9 mouse cellular contexts compared by ENCODE assay signal in the genomic region with DNA sequence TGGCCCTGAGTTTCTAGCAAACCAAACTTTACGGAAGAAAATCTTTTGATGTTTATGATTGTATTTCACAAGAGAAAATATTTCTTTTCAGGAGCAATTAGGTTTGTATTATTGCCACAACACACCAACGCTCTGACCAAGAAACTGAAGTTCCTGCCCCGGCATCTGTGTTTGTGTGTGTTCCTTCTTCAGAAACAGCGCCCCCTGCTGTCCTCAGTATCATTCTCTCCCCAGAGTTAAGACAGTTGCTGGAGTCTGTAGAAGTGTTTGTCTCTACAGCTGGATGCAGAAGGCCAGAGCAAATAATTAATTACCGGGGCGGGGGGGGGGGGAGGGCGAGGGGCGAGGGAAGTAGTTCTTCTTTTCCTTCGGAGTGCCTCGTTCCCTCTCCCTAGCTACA. TPM values are rescaled to one million over a fixed set of nuclear protein-coding genes. Genes with fewer than 3 reads are reported as not detected.
DNase-seq lines count a peak whose midpoint lies in the region; ATAC-seq lines count a peak whose summit lies in the region.
"Had no signal": no experiment of that assay in that cellular context is flagged by ENCODE, and none has a peak within 500 bp of the region (broad histone marks: within the 10 kb centered on the region; RNA-seq: fewer than 3 reads in every experiment).

No protein-coding gene starts in this region.

- peak; percentile 85 for DNase-seq in intestine, embryonic 14.5 days (ENCODE audit: low spot score)
- DNase-seq in c-Kit-positive CD71-positive TER-119-positive erythroid progenitor cells, embryonic 14.5 days (ENCODE audit: low spot score) = peak; percentile 15
- DNase-seq in forelimb bud, embryonic 11.5 days (ENCODE audit: low read depth, low spot score) = peak; percentile 75
- DNase-seq in liver, embryonic 11.5 days (ENCODE audit: low spot score) = peak; percentile 49
- peak; percentile 67 for DNase-seq in thymus, postnatal 14 days

- H3K9ac ChIP-seq in intestine, embryonic 14.5 days (ENCODE audit: low read length) = no peak overlapping the region
- no peak overlapping the region for H3K9ac ChIP-seq in intestine, embryonic 16.5 days (ENCODE audit: low read depth, low read length)
- H3K9ac ChIP-seq in kidney, embryonic 16.5 days (replicated peaks; ENCODE audit: low read length) = no peak overlapping the region
- no peak overlapping the region for H3K9ac ChIP-seq in liver, embryonic 11.5 days (ENCODE audit: low read depth, low read length)
- H3K9ac ChIP-seq in neural tube, embryonic 15.5 days (replicated peaks) = no peak overlapping the region
- H3K9ac ChIP-seq: neural tube, embryonic 12.5 days had no signal

- ATAC-seq in intestine, embryonic 14.5 days (replicated peaks; ENCODE audit: low FRiP score, low TSS enrichment, low read depth) = no peak
- ATAC-seq in intestine, embryonic 16.5 days = no peak
- ATAC-seq in kidney, embryonic 16.5 days (ENCODE audit: low FRiP score, low TSS enrichment) = 0 out of 2 replicates have a peak, but pooled peaks have one; percentile 60
- ATAC-seq in liver, embryonic 11.5 days (replicated peaks; ENCODE audit: low FRiP score) = no peak
- ATAC-seq in neural tube, embryonic 15.5 days (ENCODE audit: low FRiP score) = no peak; the same call in 1 of the 2 replicates

- no peaks in the 10 kb centered on the region for H3K9me3 ChIP-seq in intestine, embryonic 14.5 days (ENCODE audit: control insufficient read depth, low read length)
- H3K9me3 ChIP-seq in intestine, embryonic 16.5 days (ENCODE audit: control insufficient read depth, low read length) = no peaks in the 10 kb centered on the region
- no peaks in the 10 kb centered on the region for H3K9me3 ChIP-seq in kidney, embryonic 16.5 days (ENCODE audit: low read length)
- no peaks in the 10 kb centered on the region for H3K9me3 ChIP-seq in liver, embryonic 11.5 days (ENCODE audit: control insufficient read depth, low read length)
- H3K9me3 ChIP-seq in neural tube, embryonic 15.5 days (replicated peaks) = no peaks in the 10 kb centered on the region
- H3K9me3 ChIP-seq: neural tube, embryonic 12.5 days had no signal

- no peak overlapping the region for H3K4me2 ChIP-seq in intestine, embryonic 14.5 days (ENCODE audit: low read length)
- H3K4me2 ChIP-seq in intestine, embryonic 16.5 days (ENCODE audit: low read depth, low read length) = no peak overlapping the region
- H3K4me2 ChIP-seq in kidney, embryonic 16.5 days (replicated peaks; ENCODE audit: low read depth, low read length) = no peak overlapping the region
- no peak overlapping the region for H3K4me2 ChIP-seq in liver, embryonic 11.5 days
- H3K4me2 ChIP-seq in neural tube, embryonic 15.5 days = peak overlapping the region; percentile 89; the same call in 1 of the 2 replicates

- H3K27ac ChIP-seq in intestine, embryonic 14.5 days (ENCODE audit: low read depth) = no peak overlapping the region
- no peak overlapping the region for H3K27ac ChIP-seq in intestine, embryonic 16.5 days (ENCODE audit: low read length)
- no peak overlapping the region for H3K27ac ChIP-seq in kidney, embryonic 16.5 days (ENCODE audit: low read length)
- no peak overlapping the region for H3K27ac ChIP-seq in liver, embryonic 11.5 days (ENCODE audit: low read depth, low read length)
- H3K27ac ChIP-seq in neural tube, embryonic 15.5 days (replicated peaks) = no peak overlapping the region
- H3K27ac ChIP-seq: neural tube, embryonic 12.5 days had no signal

- H3K27me3 ChIP-seq in intestine, embryonic 14.5 days (replicated peaks; ENCODE audit: control insufficient read depth, insufficient read depth, low read length) = peaks cover 37% of the 10 kb centered on the region
- peaks cover 23% of the 10 kb centered on the region for H3K27me3 ChIP-seq in intestine, embryonic 16.5 days (replicated peaks; ENCODE audit: control insufficient read depth, insufficient read depth, low read length)
- H3K27me3 ChIP-seq in kidney, embryonic 16.5 days (ENCODE audit: insufficient read depth, low read length) = peaks cover 35% of the 10 kb centered on the region
- H3K27me3 ChIP-seq in liver, embryonic 11.5 days (replicated peaks; ENCODE audit: control insufficient read depth, insufficient read depth, low read length) = peaks cover 25% of the 10 kb centered on the region
- peaks cover 21% of the 10 kb centered on the region for H3K27me3 ChIP-seq in neural tube, embryonic 15.5 days (replicated peaks)

- H3K4me3 ChIP-seq in intestine, embryonic 14.5 days (ENCODE audit: low read depth, low read length) = no peak overlapping the region
- no peak overlapping the region for H3K4me3 ChIP-seq in intestine, embryonic 16.5 days (ENCODE audit: low read length)
- no peak overlapping the region for H3K4me3 ChIP-seq in kidney, embryonic 16.5 days (ENCODE audit: low read length)
- H3K4me3 ChIP-seq in liver, embryonic 11.5 days (ENCODE audit: low read depth, low read length) = no peak overlapping the region
- H3K4me3 ChIP-seq in neural tube, embryonic 15.5 days (replicated peaks) = no peak overlapping the region

- WGBS in intestine, embryonic 14.5 days = 33% methylated on average over 10 of the region's 10 CpGs
- 29% methylated on average over 7 of the region's 10 CpGs for WGBS in intestine, embryonic 16.5 days
- 25% methylated on average over 6 of the region's 10 CpGs for WGBS in kidney, embryonic 16.5 days
- 31% methylated on average over 8 of the region's 10 CpGs for WGBS in liver, embryonic 11.5 days
- 28% methylated on average over 8 of the region's 10 CpGs for whole genome bisulfite sequencing in neural tube, embryonic 15.5 days

- no peaks in the 10 kb centered on the region for H3K36me3 ChIP-seq in intestine, embryonic 14.5 days (ENCODE audit: control insufficient read depth, insufficient read depth, low read length)
- H3K36me3 ChIP-seq in intestine, embryonic 16.5 days (ENCODE audit: control insufficient read depth, insufficient read depth, low read length) = no peaks in the 10 kb centered on the region
- H3K36me3 ChIP-seq in kidney, embryonic 16.5 days (ENCODE audit: insufficient read depth, low read length) = no peaks in the 10 kb centered on the region
- H3K36me3 ChIP-seq in liver, embryonic 11.5 days (ENCODE audit: control insufficient read depth, insufficient read depth, low read length) = no peaks in the 10 kb centered on the region
- H3K36me3 ChIP-seq in neural tube, embryonic 15.5 days = no peaks in the 10 kb centered on the region
- H3K36me3 ChIP-seq: neural tube, embryonic 12.5 days had no signal

- H3K4me1 ChIP-seq in intestine, embryonic 14.5 days (replicated peaks; ENCODE audit: control insufficient read depth, insufficient read depth, low read length) = peaks cover 4% of the 10 kb centered on the region; the same call in 1 of the 2 replicates
- H3K4me1 ChIP-seq in intestine, embryonic 16.5 days (ENCODE audit: control insufficient read depth, insufficient read depth, low read length) = peaks cover 9% of the 10 kb centered on the region; the same call in 1 of the 2 replicates
- peaks cover 14% of the 10 kb centered on the region for H3K4me1 ChIP-seq in kidney, embryonic 16.5 days (ENCODE audit: insufficient read depth, low read length)
- no peaks in the 10 kb centered on the region; the same call in 1 of the 2 replicates for H3K4me1 ChIP-seq in liver, embryonic 11.5 days (replicated peaks; ENCODE audit: control insufficient read depth, insufficient read depth, low read length)
- H3K4me1 ChIP-seq in neural tube, embryonic 15.5 days = peaks cover 20% of the 10 kb centered on the region

RNA-seq across cellular contexts. Expression of a gene that starts 1.0 kb away (rescaled TPM):
- 2.9 and 4.7 TPM in 2 replicates for polyA plus RNA-seq in intestine, embryonic 14.5 days (2014; fragmentation: Nextera tagmentation; extraction: Ambion mirVana)
- 3.0 and 3.1 TPM in 2 replicates for polyA plus RNA-seq in intestine, embryonic 16.5 days (2015; fragmentation: Nextera tagmentation; extraction: Ambion mirVana)
- polyA plus RNA-seq in kidney, embryonic 16.5 days (2015; fragmentation: Nextera tagmentation; extraction: Ambion mirVana) = 3.4 and 4.3 TPM in 2 replicates
- polyA plus RNA-seq in liver, embryonic 11.5 days (2014; fragmentation: Nextera tagmentation; extraction: Ambion mirVana) = 1.1 and 1.5 TPM in 2 replicates
- 4.9 and 5.0 TPM in 2 replicates for polyA plus RNA-seq in neural tube, embryonic 15.5 days (2015; fragmentation: Nextera tagmentation; extraction: Ambion mirVana)

Comparison
In these comparisons a context has a peak if more than half of its experiments do, and no peak if none do; other contexts are left out.
1. DNase-seq: peak in every context shown above with its lines; median percentile 85 in intestine, embryonic 14.5 days; 75 in forelimb bud, embryonic 11.5 days; 67 in thymus, postnatal 14 days; 49 in liver, embryonic 11.5 days; 15 in c-Kit-positive CD71-positive TER-119-positive erythroid progenitor cells, embryonic 14.5 days.